Mouse (Mus musculus) lung, postnatal 0 days (tissue): ENCODE data around the gene Fxr2.

Experiments
- CTCF ChIP-seq: IDR thresholded peaks from 2 replicates; pipeline ENCODE4 v1.5.1; 2016; ENCODE audit warnings: antibody characterized with exemption, mild to moderate bottlenecking
- EP300 ChIP-seq: IDR thresholded peaks from 2 replicates; pipeline ENCODE4 v1.6.1; 2016; ENCODE audit warnings: antibody characterized with exemption, mild to moderate bottlenecking, control low read depth

DNA sequence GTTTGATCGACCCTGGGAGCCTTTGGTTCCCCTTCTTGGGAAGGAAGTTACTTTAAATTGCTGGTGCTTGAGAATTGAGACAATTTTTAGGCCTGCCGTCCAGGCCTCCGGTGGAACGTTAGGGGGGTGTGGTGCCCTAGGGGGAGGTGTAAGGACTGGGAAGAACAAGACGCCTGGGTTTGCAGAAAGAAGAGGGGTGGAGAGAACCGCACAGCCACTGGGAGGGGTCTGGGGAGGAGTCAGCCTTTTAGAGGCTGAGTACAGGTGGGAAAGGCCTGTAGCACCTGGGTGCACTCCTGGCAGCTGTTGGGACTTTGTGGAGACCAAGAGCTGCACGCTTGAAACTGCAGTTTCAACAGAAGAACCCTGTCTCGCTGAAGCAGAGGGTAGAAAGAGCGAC, 22.0 kb downstream of the Fxr2 start:
- TF ChIP-seq CTCF (no peak), EP300 (no peak)
